Mouse (Mus musculus): ENCODE results near the gene Zdhhc4. TPM values are rescaled to one million over a fixed set of nuclear protein-coding genes. Genes with fewer than 3 reads are reported as not detected.

Zdhhc4 gene
- polyA plus RNA-seq, 1 experiment from 2014 or later: 70.4 TPM

DNA sequence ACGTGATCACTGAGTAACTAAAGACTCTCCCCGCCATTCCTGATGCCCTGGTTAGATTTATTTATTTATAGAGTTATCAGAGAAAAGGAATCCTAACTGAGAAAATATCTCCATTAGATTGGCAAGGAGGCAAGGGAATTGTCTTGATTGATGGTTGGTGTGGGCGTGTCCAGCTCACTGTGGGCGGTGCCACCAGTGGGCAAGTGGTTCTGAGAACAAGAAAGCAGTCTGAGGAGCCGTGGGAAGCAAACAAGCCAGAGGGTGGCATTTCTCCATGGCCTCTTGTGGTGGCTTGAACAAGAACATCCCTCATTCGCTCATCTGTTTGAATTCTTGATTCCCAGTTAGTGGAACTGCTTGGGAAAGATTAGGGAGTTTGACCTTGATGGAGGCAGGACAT lies 10.5 kb upstream of the Zdhhc4 start:
- no peak overlapping the region for H3K4me2 ChIP-seq (ENCODE audit: low read length)
- H3K9ac ChIP-seq (ENCODE audit: low read depth, low read length): no peak overlapping the region
- no peak overlapping the region for H3K27ac ChIP-seq (ENCODE audit: low read length)
- ATAC-seq: no peak
- no peaks in the 10 kb centered on the region for H3K9me3 ChIP-seq (replicated peaks; ENCODE audit: control insufficient read depth, low read length, poor library complexity, severe bottlenecking)
- H3K27me3 ChIP-seq (ENCODE audit: control insufficient read depth, insufficient read depth, low read depth, low read length): peaks cover 4% of the 10 kb centered on the region; the same call in 1 of the 2 replicates
- H3K4me1 ChIP-seq (ENCODE audit: control insufficient read depth, insufficient read depth, low read length): no peaks in the 10 kb centered on the region
- H3K36me3 ChIP-seq (ENCODE audit: control insufficient read depth, insufficient read depth, low read length): no peaks in the 10 kb centered on the region
- WGBS: 55% methylated on average over 6 of the region's 6 CpGs
- H3K4me3 ChIP-seq (ENCODE audit: low read depth, low read length): no peak overlapping the region

DNA sequence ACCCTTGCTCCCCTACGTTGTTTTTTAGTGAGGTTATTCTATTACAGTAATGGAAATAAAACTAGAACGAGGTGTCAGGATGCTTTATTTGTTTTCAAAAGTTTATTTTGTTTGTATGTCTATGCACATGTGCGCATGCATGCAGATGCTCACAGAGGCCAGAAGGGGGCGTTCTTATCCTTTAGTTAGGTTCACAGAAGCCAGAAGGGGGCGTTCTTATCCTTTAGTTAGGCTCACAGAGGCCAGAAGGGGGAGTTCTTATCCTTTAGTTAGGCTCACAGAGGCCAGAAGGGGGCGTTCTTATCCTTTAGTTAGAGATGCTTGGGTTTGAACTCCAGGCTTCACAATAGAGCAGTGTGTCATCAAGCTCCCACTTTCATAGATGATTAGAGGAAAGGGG lies 7.5 kb upstream of the Zdhhc4 start:
- no peak overlapping the region for H3K27ac ChIP-seq (ENCODE audit: low read length)
- H3K9ac ChIP-seq (ENCODE audit: low read depth, low read length): no peak overlapping the region
- no peak overlapping the region for H3K4me2 ChIP-seq (ENCODE audit: low read length)
- ATAC-seq: no peak
- peaks cover 4% of the 10 kb centered on the region; the same call in 1 of the 2 replicates for H3K27me3 ChIP-seq (ENCODE audit: control insufficient read depth, insufficient read depth, low read depth, low read length)
- no peaks in the 10 kb centered on the region for H3K4me1 ChIP-seq (ENCODE audit: control insufficient read depth, insufficient read depth, low read length)
- WGBS: 61% methylated on average over 6 of the region's 6 CpGs
- H3K4me3 ChIP-seq (ENCODE audit: low read depth, low read length): no peak overlapping the region
- H3K9me3 ChIP-seq (replicated peaks; ENCODE audit: control insufficient read depth, low read length, poor library complexity, severe bottlenecking): no peaks in the 10 kb centered on the region
- H3K36me3 ChIP-seq (ENCODE audit: control insufficient read depth, insufficient read depth, low read length): no peaks in the 10 kb centered on the region

DNA sequence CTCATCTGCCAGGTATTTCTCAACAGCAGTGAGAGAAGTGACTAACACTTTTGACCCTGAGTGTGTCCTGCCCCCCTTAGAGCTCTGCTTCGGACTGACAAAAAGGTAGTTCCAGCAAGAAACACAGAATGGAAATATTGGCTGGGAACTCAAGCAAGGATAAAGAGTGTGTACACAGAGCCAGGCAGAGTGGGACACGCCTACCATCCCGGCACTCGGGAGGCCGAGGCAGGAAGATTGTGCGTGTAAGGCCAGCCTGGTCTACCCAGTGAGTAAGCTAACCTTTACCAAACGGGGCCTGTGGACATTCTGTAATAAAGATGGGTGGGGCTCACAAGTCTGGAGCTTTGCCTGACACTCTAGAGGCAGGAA lies 6.0 kb upstream of the Zdhhc4 start:
- Histone ChIP-seq H3K36me3 (ENCODE audit: control insufficient read depth, insufficient read depth, low read length) (no peaks in the 10 kb centered on the region), H3K9me3 (replicated peaks; ENCODE audit: control insufficient read depth, low read length, poor library complexity, severe bottlenecking) (no peaks in the 10 kb centered on the region), H3K4me1 (ENCODE audit: control insufficient read depth, insufficient read depth, low read length) (no peaks in the 10 kb centered on the region; the same call in 1 of the 2 replicates), H3K4me3 (ENCODE audit: low read depth, low read length) (no peak overlapping the region), H3K27me3 (ENCODE audit: control insufficient read depth, insufficient read depth, low read depth, low read length) (peaks cover 4% of the 10 kb centered on the region; the same call in 1 of the 2 replicates), H3K27ac (ENCODE audit: low read length) (no peak overlapping the region), H3K4me2 (ENCODE audit: low read length) (no peak overlapping the region), H3K9ac (ENCODE audit: low read depth, low read length) (no peak overlapping the region)
- 83% methylated on average over 7 of the region's 7 CpGs for WGBS
- ATAC-seq: no peak

DNA sequence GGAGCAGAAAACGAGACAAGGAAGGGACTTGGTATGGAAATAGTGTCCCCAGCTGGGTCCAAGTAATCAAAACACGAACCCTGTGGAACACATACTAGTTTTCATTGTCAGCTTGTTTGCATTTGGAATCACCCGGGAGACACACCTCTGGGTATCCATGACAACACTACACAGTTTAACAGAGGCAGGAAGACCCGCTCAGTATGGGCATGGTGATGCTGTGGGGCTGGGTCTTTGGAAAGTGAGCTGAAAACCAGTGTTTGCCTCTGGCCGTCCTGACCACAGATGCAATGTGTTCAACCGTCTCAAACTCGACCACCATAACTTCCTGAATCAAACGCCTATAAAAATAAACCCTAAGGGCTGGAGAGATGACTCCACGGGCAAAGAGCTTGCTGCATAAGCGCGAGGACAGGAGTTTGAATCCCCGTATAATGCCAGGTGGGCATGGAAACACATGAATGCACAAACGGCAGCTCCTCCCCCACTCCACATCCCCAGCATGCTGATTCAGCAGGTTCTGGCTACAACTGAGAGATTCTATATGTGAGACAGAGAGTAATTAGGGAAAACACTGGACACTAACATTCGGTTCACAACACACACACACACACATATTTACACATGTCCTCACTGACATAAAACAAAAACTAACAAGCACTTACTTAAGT lies 5.5 kb upstream of the Zdhhc4 start:
- H3K9me3 ChIP-seq (replicated peaks; ENCODE audit: control insufficient read depth, low read length, poor library complexity, severe bottlenecking): no peaks in the 10 kb centered on the region
- no peak overlapping the region for H3K9ac ChIP-seq (ENCODE audit: low read depth, low read length)
- no peak overlapping the region for H3K4me3 ChIP-seq (ENCODE audit: low read depth, low read length)
- no peak for ATAC-seq
- H3K36me3 ChIP-seq (ENCODE audit: control insufficient read depth, insufficient read depth, low read length): no peaks in the 10 kb centered on the region
- WGBS: 70% methylated on average over 14 of the region's 14 CpGs
- no peak overlapping the region for H3K4me2 ChIP-seq (ENCODE audit: low read length)
- H3K27ac ChIP-seq (ENCODE audit: low read length): no peak overlapping the region
- peaks cover 5% of the 10 kb centered on the region; the same call in 1 of the 2 replicates for H3K4me1 ChIP-seq (ENCODE audit: control insufficient read depth, insufficient read depth, low read length)
- peaks cover 4% of the 10 kb centered on the region; the same call in 1 of the 2 replicates for H3K27me3 ChIP-seq (ENCODE audit: control insufficient read depth, insufficient read depth, low read depth, low read length)

DNA sequence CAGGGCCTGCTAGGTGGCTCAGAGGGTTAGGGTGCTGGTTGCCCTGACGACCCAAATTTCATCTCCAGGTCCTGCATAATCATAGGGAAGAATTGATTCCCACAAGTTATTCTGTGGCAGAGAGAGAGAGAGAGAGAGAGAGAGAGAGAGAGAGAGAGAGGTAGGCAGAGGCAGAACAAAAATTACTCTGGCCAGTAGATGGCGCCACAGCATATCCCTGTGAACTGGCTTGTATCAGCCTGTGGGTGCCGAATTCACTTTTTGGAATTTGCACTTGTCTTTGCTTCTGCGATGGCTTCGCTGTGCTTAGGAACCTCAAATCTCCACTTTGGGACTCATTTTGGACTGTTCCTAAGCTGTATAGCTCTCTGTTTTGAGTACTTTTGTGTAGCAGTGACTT lies 4.8 kb upstream of the Zdhhc4 start:
- no peak for ATAC-seq
- H3K9me3 ChIP-seq (replicated peaks; ENCODE audit: control insufficient read depth, low read length, poor library complexity, severe bottlenecking): no peaks in the 10 kb centered on the region
- H3K36me3 ChIP-seq (ENCODE audit: control insufficient read depth, insufficient read depth, low read length): no peaks in the 10 kb centered on the region
- 14% methylated on average over 5 of the region's 5 CpGs for WGBS
- H3K4me2 ChIP-seq (ENCODE audit: low read length): no peak overlapping the region
- H3K4me1 ChIP-seq (ENCODE audit: control insufficient read depth, insufficient read depth, low read length): peaks cover 5% of the 10 kb centered on the region; the same call in 1 of the 2 replicates
- H3K9ac ChIP-seq (ENCODE audit: low read depth, low read length): no peak overlapping the region
- no peak overlapping the region for H3K27ac ChIP-seq (ENCODE audit: low read length)
- no peak overlapping the region for H3K4me3 ChIP-seq (ENCODE audit: low read depth, low read length)
- H3K27me3 ChIP-seq (ENCODE audit: control insufficient read depth, insufficient read depth, low read depth, low read length): peaks cover 4% of the 10 kb centered on the region; the same call in 1 of the 2 replicates

DNA sequence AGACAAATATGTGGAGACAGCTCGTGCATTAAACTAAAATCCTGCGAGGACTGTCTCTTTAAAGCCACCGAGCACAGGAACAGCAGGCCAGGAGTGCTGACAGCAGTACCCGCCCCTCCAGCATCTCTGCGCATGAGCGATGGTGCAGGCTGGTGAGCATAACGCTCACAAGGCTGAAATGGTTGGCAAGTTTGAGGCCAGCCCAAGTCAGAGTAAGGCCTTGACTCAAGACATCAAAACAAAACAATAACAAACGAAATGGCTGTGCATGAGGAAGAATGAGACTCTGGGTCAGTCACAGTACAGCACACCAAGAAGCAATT lies 11.8 kb downstream of the Zdhhc4 start:
- no peaks in the 10 kb centered on the region for H3K27me3 ChIP-seq (ENCODE audit: control insufficient read depth, insufficient read depth, low read depth, low read length)
- no peaks in the 10 kb centered on the region for H3K9me3 ChIP-seq (replicated peaks; ENCODE audit: control insufficient read depth, low read length, poor library complexity, severe bottlenecking)
- H3K4me2 ChIP-seq (ENCODE audit: low read length): no peak overlapping the region
- H3K9ac ChIP-seq (ENCODE audit: low read depth, low read length): no peak overlapping the region
- peaks cover 18% of the 10 kb centered on the region for H3K4me1 ChIP-seq (ENCODE audit: control insufficient read depth, insufficient read depth, low read length)
- no peak overlapping the region for H3K4me3 ChIP-seq (ENCODE audit: low read depth, low read length)
- H3K36me3 ChIP-seq (ENCODE audit: control insufficient read depth, insufficient read depth, low read length): peaks cover 11% of the 10 kb centered on the region
- ATAC-seq: no peak
- no peak overlapping the region for H3K27ac ChIP-seq (ENCODE audit: low read length)
- 83% methylated on average over 8 of the region's 8 CpGs for WGBS

DNA sequence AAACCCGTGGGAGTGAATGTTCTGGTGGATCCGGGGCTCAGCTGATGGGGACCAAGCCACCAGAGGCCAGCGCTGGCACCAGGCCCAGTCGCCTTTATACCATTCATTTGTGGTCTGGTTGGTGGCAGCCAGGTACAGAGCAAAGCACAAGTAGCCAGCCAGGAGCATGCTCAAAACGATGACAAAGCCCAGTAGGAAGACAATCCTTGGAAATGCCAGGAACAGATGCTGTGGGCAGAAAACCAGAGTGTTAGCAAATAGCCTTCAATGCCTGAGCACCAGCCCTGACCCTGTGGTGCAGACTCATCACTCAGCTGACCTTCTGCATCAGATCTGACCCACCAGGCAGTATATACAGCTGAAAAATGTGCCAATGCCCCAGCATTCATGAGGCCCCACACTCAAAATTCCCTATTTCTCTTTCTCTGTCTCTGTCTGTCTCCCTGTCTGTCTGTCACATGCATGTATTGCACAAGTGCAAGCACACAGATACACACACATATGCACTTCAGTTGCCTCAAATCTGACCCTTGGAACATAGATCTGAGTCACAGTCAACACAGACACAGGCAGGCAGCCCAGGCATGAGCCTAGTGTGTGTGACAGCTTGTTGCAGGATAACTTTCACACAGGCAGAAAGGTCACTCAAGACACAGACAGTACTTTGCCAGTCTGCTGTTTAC lies 12.3 kb downstream of the Zdhhc4 start:
- H3K4me1 ChIP-seq (ENCODE audit: control insufficient read depth, insufficient read depth, low read length): peaks cover 20% of the 10 kb centered on the region
- H3K9ac ChIP-seq (ENCODE audit: low read depth, low read length): no peak overlapping the region
- H3K4me2 ChIP-seq (ENCODE audit: low read length): no peak overlapping the region
- no peak for ATAC-seq
- H3K27ac ChIP-seq (ENCODE audit: low read length): no peak overlapping the region
- no peaks in the 10 kb centered on the region for H3K27me3 ChIP-seq (ENCODE audit: control insufficient read depth, insufficient read depth, low read depth, low read length)
- WGBS: 93% methylated on average over 5 of the region's 5 CpGs
- no peak overlapping the region for H3K4me3 ChIP-seq (ENCODE audit: low read depth, low read length)
- H3K9me3 ChIP-seq (replicated peaks; ENCODE audit: control insufficient read depth, low read length, poor library complexity, severe bottlenecking): no peaks in the 10 kb centered on the region
- peaks cover 14% of the 10 kb centered on the region; the same call in 1 of the 2 replicates for H3K36me3 ChIP-seq (ENCODE audit: control insufficient read depth, insufficient read depth, low read length)

DNA sequence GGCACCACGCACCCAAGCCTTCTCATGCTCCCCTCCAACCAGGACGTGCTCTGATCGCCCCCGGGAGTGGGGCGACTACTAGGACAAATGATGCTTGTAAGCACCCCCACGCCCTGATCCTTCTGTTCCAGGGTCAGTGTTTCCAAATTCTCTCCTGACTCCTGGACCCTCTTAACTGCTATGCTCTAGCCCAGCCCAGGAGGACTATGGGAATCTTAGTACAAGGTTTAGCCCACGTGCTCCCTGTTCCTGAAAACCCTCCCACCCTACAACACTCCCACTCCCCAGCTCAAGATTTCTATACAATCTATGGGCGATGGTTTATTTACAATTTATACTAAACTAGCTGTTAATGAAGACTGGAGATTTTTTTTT lies 13.6 kb downstream of the Zdhhc4 start:
- H3K36me3 ChIP-seq (ENCODE audit: control insufficient read depth, insufficient read depth, low read length): peaks cover 22% of the 10 kb centered on the region
- no peaks in the 10 kb centered on the region for H3K9me3 ChIP-seq (replicated peaks; ENCODE audit: control insufficient read depth, low read length, poor library complexity, severe bottlenecking)
- H3K4me3 ChIP-seq (ENCODE audit: low read depth, low read length): peak overlapping the region; percentile 89
- H3K27ac ChIP-seq (ENCODE audit: low read length): peak overlapping the region; percentile 97
- no peaks in the 10 kb centered on the region for H3K27me3 ChIP-seq (ENCODE audit: control insufficient read depth, insufficient read depth, low read depth, low read length)
- peaks cover 21% of the 10 kb centered on the region for H3K4me1 ChIP-seq (ENCODE audit: control insufficient read depth, insufficient read depth, low read length)
- 13% methylated on average over 8 of the region's 8 CpGs for WGBS
- H3K9ac ChIP-seq (ENCODE audit: low read depth, low read length): no peak overlapping the region
- ATAC-seq: peak; percentile 37
- peak overlapping the region; percentile 68 for H3K4me2 ChIP-seq (ENCODE audit: low read length)

DNA sequence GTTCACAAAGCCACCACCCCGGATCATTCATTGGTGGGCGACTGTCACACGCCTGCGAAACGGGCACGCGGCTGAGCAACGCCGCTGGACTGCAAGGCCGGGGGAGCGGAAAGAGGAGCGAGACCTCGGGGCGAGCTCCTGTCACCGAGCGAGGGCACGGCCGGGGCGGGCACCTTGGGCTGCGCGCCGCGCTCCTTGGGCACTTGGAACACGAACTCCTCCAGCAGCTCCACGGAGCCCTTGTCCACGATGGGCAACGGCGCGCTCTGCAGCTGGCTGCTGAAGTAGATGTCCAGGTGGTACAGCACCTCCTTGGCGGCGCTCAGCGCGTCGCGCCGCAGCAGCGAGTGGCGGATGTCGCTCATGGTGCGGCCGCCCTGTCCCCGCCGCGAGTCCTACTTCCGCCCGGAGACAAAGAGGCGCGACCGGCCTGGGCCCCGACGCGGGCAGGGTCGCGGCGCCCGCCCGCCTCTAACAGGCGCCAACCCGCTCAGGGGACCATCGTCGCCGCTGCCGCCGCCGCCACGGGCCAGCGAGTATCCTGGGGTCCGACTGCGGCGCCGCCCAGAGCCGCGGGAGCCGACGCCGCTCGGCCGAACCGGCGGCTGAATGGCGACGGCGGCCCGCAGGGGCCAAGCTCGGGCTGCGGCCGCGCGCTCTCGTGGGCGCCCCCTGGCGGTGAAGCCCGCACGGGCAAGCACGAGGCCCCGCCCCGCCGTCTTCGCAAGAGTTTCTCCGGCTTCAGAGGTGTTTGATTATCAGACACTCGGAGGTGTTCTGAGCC lies 14.1 kb downstream of the Zdhhc4 start, which contains the start of gene E130309D02Rik:
Gene E130309D02Rik (minus strand): TSS at position 631 of the 784 bp plus-strand sequence.
- Histone ChIP-seq H3K4me2 (ENCODE audit: low read length) (peak within 1 kb of the TSS; percentile 68), H3K27me3 (ENCODE audit: control insufficient read depth, insufficient read depth, low read depth, low read length) (no peaks in the 10 kb centered on the region), H3K27ac (ENCODE audit: low read length) (peak within 1 kb of the TSS; percentile 97), H3K4me1 (ENCODE audit: control insufficient read depth, insufficient read depth, low read length) (peaks cover 23% of the 10 kb centered on the region), H3K4me3 (ENCODE audit: low read depth, low read length) (peak within 1 kb of the TSS; percentile 89), H3K36me3 (ENCODE audit: control insufficient read depth, insufficient read depth, low read length) (peaks cover 24% of the 10 kb centered on the region), H3K9me3 (replicated peaks; ENCODE audit: control insufficient read depth, low read length, poor library complexity, severe bottlenecking) (no peaks in the 10 kb centered on the region), H3K9ac (ENCODE audit: low read depth, low read length) (peak within 1 kb of the TSS; percentile 98)
- under 1% methylated on average over 90 of the region's 101 CpGs for WGBS
- ATAC-seq: peak; percentile 79
